Mouse (Mus musculus) cerebellum, adult 11-12 months (tissue): Measurements from ENCODE around the gene Ccdc184.

Experiments used
- DNase-seq: peaks from one replicate; pipeline ENCODE4 v3.0.0; 2022

The Ccdc184 gene

GRCm38 (mm10) chr15:98155944-98156343 is 11.0 kb upstream of the Ccdc184 start:
- DNase-seq = no peak

GRCm38 (mm10) chr15:98157253-98157652 is 9.7 kb upstream of the Ccdc184 start:
- DNase-seq = no peak

GRCm38 (mm10) chr15:98161026-98161805 is 5.7 kb upstream of the Ccdc184 start:
- no peak for DNase-seq

- no peak for DNase-seq
These were observed 4.4 kb upstream of the Ccdc184 start for GRCm38 (mm10) chr15:98162561-98162960.

GRCm38 (mm10) chr15:98165525-98165924 is 1.4 kb upstream of the Ccdc184 start, which contains the start of gene Asb8:
Asb8 (minus strand) TSS chr15:98165625.
- DNase-seq = no peak

GRCm38 (mm10) chr15:98167645-98168621 is 975 bp downstream of the Ccdc184 start:
- peak; percentile 92 for DNase-seq

- DNase-seq = no peak
These were observed 1.7 kb downstream of the Ccdc184 start for GRCm38 (mm10) chr15:98168622-98169004.

GRCm38 (mm10) chr15:98170365-98170764 is 3.4 kb downstream of the Ccdc184 start:
- no peak for DNase-seq

- no peak for DNase-seq
These were observed 4.0 kb downstream of the Ccdc184 start for GRCm38 (mm10) chr15:98170917-98171316.

- DNase-seq = no peak
These were observed 5.2 kb downstream of the Ccdc184 start for GRCm38 (mm10) chr15:98172113-98172512.

GRCm38 (mm10) chr15:98173821-98174220 is 6.9 kb downstream of the Ccdc184 start:
- DNase-seq = no peak

GRCm38 (mm10) chr15:98177320-98177719 is 10.4 kb downstream of the Ccdc184 start:
- no peak for DNase-seq

GRCm38 (mm10) chr15:98180567-98181131 is 13.7 kb downstream of the Ccdc184 start:
- no peak for DNase-seq

GRCm38 (mm10) chr15:98181132-98181711 is 14.3 kb downstream of the Ccdc184 start:
- DNase-seq = peak; percentile 99

- peak; percentile 70 for DNase-seq
These were observed 15.1 kb downstream of the Ccdc184 start for GRCm38 (mm10) chr15:98181856-98182570.

- no peak for DNase-seq
These were observed 17.5 kb downstream of the Ccdc184 start for GRCm38 (mm10) chr15:98184456-98184855.

GRCm38 (mm10) chr15:98195442-98195841 is 28.5 kb downstream of the Ccdc184 start, which contains the start of gene Olfr288:
Olfr288 (minus strand) TSS chr15:98195542.
- DNase-seq = no peak

- DNase-seq = no peak
These were observed 42.7 kb downstream of the Ccdc184 start for GRCm38 (mm10) chr15:98209676-98210075.

- DNase-seq = no peak
These were observed 46.4 kb downstream of the Ccdc184 start for GRCm38 (mm10) chr15:98213336-98213870.

GRCm38 (mm10) chr15:98214130-98214529 is 47.2 kb downstream of the Ccdc184 start:
- no peak for DNase-seq
